Mouse (Mus musculus) CH12.LX (cell line): Measurements from ENCODE around the gene Ppp1r18. TPM values are rescaled to one million over a fixed set of nuclear protein-coding genes. Genes with fewer than 3 reads are reported as not detected.
A peak's percentile ranks its signal among the peaks of the same experiment; 100 is the strongest.

Experiments
- DNase-seq: peaks from one replicate; pipeline ENCODE4 v3.0.0-alpha.2; 2013; ENCODE audit errors: extremely low read depth
- H3K27ac ChIP-seq: 2 replicates; pipeline ENCODE4 v1.5.1; 2012; ENCODE audit warnings: low read depth, mild to moderate bottlenecking, control low read depth, moderate library complexity; ENCODE audit not compliant: insufficient read depth
- H3K27me3 ChIP-seq: replicated peaks from 2 replicates; pipeline ENCODE3; 2012; ENCODE audit warnings: inconsistent platforms
- H3K36me3 ChIP-seq, 2 experiments: replicated peaks in 1 of 2; 2 replicates each; pipeline versions ENCODE3 to v1.6.1; 2012; ENCODE audit warnings: inconsistent platforms in 1 of 2, low read length in 1 of 2, mild to moderate bottlenecking in 1 of 2, mixed read lengths in 1 of 2, moderate library complexity in 1 of 2; ENCODE audit not compliant: control insufficient read depth in 1 of 2, insufficient read depth in 1 of 2
- H3K4me1 ChIP-seq, 2 experiments: 2 replicates each; pipeline ENCODE4 v1.6.1; 2012; ENCODE audit warnings: inconsistent platforms in 1 of 2, moderate library complexity in 1 of 2; ENCODE audit not compliant: insufficient read depth in 2 of 2, control insufficient read depth in 1 of 2
- H3K4me2 ChIP-seq: 2 replicates; pipeline ENCODE4 v1.6.1; 2012; ENCODE audit warnings: low read depth, mild to moderate bottlenecking, control low read depth; ENCODE audit not compliant: poor library complexity, insufficient read depth, severe bottlenecking
- H3K4me3 ChIP-seq, 3 experiments: fragments of 150-350 bp in 1 of 3; sonication (generic) in 1 of 3; replicated peaks in 1 of 3; 2 replicates each; pipeline versions ENCODE3 to v1.5.1; 2011 to 2012; ENCODE audit warnings: low read depth in 2 of 3, low read length in 2 of 3, mild to moderate bottlenecking in 2 of 3, moderate library complexity in 2 of 3, control low read depth in 1 of 3, improper control_type of control experiment in 1 of 3, inconsistent platforms in 1 of 3, mixed read lengths in 1 of 3; ENCODE audit not compliant: poor library complexity in 1 of 3
- H3K79me2 ChIP-seq: replicated peaks from 2 replicates; pipeline ENCODE4 v1.6.1; 2012; ENCODE audit warnings: mild to moderate bottlenecking, moderate library complexity; ENCODE audit not compliant: control insufficient read depth, poor library complexity, insufficient read depth, severe bottlenecking; ENCODE audit errors: extremely low read depth
- H3K9ac ChIP-seq: 2 replicates; pipeline ENCODE4 v1.6.1; 2012; ENCODE audit warnings: low read depth, mild to moderate bottlenecking, control low read depth, moderate library complexity; ENCODE audit not compliant: insufficient read depth
- H3K9me3 ChIP-seq: replicated peaks from 2 replicates; pipeline ENCODE3; 2012; ENCODE audit warnings: low read length, inconsistent platforms, mixed read lengths
- CHD1 ChIP-seq: IDR thresholded peaks from 2 replicates; pipeline ENCODE4 v1.6.1; 2012; ENCODE audit warnings: low read depth, low read length, improper control_type of control experiment, inconsistent platforms
- CHD2 ChIP-seq: IDR thresholded peaks from 2 replicates; pipeline ENCODE4 v1.6.1; 2011; ENCODE audit warnings: low read length, improper control_type of control experiment
- CTCF ChIP-seq, 2 experiments: IDR thresholded peaks in 1 of 2; conservative IDR thresholded peaks in 1 of 2; 2 replicates each; pipeline ENCODE4 v1.5.1; 2011 to 2012; ENCODE audit warnings: low read depth in 2 of 2, low read length in 2 of 2, improper control_type of control experiment in 1 of 2, inconsistent platforms in 1 of 2, mild to moderate bottlenecking in 1 of 2, moderate library complexity in 1 of 2
- E2F4 ChIP-seq: IDR thresholded peaks from 2 replicates; pipeline ENCODE4 v1.6.1; 2011; ENCODE audit warnings: low read depth, low read length, improper control_type of control experiment; ENCODE audit not compliant: insufficient replicate concordance
- EP300 ChIP-seq: IDR thresholded peaks from 2 replicates; pipeline ENCODE4 v1.6.1; 2011; ENCODE audit warnings: low read length, improper control_type of control experiment
- ETS1 ChIP-seq: conservative IDR thresholded peaks from 2 replicates; pipeline ENCODE4 v1.6.1; 2012; ENCODE audit warnings: low read depth, mild to moderate bottlenecking, inconsistent platforms, low read length, improper control_type of control experiment, moderate library complexity
- HCFC1 ChIP-seq: IDR thresholded peaks from 2 replicates; pipeline ENCODE4 v1.6.1; 2012; ENCODE audit warnings: low read depth, mild to moderate bottlenecking, inconsistent platforms, low read length, improper control_type of control experiment
- IRF4 ChIP-seq: IDR thresholded peaks from 2 replicates; pipeline ENCODE4 v1.6.1; 2014; ENCODE audit warnings: low read depth, mild to moderate bottlenecking, inconsistent platforms, low read length, improper control_type of control experiment
- MAFK ChIP-seq: IDR thresholded peaks from 2 replicates; pipeline ENCODE4 v1.6.1; 2011; ENCODE audit warnings: low read length, improper control_type of control experiment; ENCODE audit not compliant: insufficient replicate concordance
- MAZ ChIP-seq: IDR thresholded peaks from 2 replicates; pipeline ENCODE4 v1.6.1; 2012; ENCODE audit warnings: low read depth, mild to moderate bottlenecking, inconsistent platforms, low read length, improper control_type of control experiment, moderate library complexity
- MEF2A ChIP-seq: IDR thresholded peaks from 2 replicates; pipeline ENCODE4 v1.6.1; 2014; ENCODE audit warnings: low read depth, mild to moderate bottlenecking, inconsistent platforms, low read length, improper control_type of control experiment, borderline replicate concordance
- MXI1 ChIP-seq: IDR thresholded peaks from 2 replicates; pipeline ENCODE4 v1.6.1; 2011; ENCODE audit warnings: mild to moderate bottlenecking, low read depth, low read length, improper control_type of control experiment
- MYC ChIP-seq: IDR thresholded peaks from 2 replicates; pipeline ENCODE4 v1.6.1; 2011; ENCODE audit warnings: low read depth, mild to moderate bottlenecking, improper control_type of control experiment, low read length
- NELFE ChIP-seq: IDR thresholded peaks from 2 replicates; pipeline ENCODE4 v1.6.1; 2011; ENCODE audit warnings: low read depth, low read length, improper control_type of control experiment
- NRF1 ChIP-seq: IDR thresholded peaks from 2 replicates; pipeline ENCODE4 v1.6.1; 2014; ENCODE audit warnings: low read depth, mild to moderate bottlenecking, inconsistent platforms, low read length, improper control_type of control experiment, moderate library complexity
- POLR2AphosphoS2 ChIP-seq: IDR thresholded peaks from 2 replicates; pipeline ENCODE4 v1.6.1; 2011; ENCODE audit warnings: low read depth, low read length, improper control_type of control experiment
- RAD21 ChIP-seq: IDR thresholded peaks from 2 replicates; pipeline ENCODE4 v1.6.1; 2011; ENCODE audit warnings: low read depth, mild to moderate bottlenecking, low read length, improper control_type of control experiment, moderate library complexity
- RCOR1 ChIP-seq: conservative IDR thresholded peaks from 2 replicates; pipeline ENCODE4 v1.6.1; 2012; ENCODE audit warnings: low read depth, mild to moderate bottlenecking, inconsistent platforms, low read length, improper control_type of control experiment
- SMC3 ChIP-seq: IDR thresholded peaks from 2 replicates; pipeline ENCODE4 v1.6.1; 2011; ENCODE audit warnings: low read depth, low read length, improper control_type of control experiment
- TCF12 ChIP-seq: IDR thresholded peaks from 2 replicates; pipeline ENCODE4 v1.6.1; 2014; ENCODE audit warnings: low read depth, mild to moderate bottlenecking, inconsistent platforms, low read length, improper control_type of control experiment
- ZMIZ1 ChIP-seq: IDR thresholded peaks from 2 replicates; pipeline ENCODE4 v1.6.1; 2012; ENCODE audit warnings: low read depth, mild to moderate bottlenecking, inconsistent platforms, low read length, improper control_type of control experiment
- dilution Hi-C: fragments of 300-500 bp; cut with MboI; formaldehyde crosslinking; loops from 2 replicates; pipeline ENCODE4 v1.14.3; 2020; ENCODE audit warnings: low sequenced_read_pairs; ENCODE audit not compliant: extremely low pct_unique_long_range_greater_than_20kb, extremely low pct_ligation_motif_present
- in situ Hi-C: fragments of 300-500 bp; cut with MboI; formaldehyde crosslinking; loops from 3 replicates; pipeline ENCODE4 v1.14.3; 2019; ENCODE audit warnings: low sequenced_read_pairs, low pct_ligation_motif_present, low pct_unique_long_range_greater_than_20kb, mixed read lengths
- polyA plus RNA-seq: library from polyadenylated mRNA; unstranded; fragments of >175 nt; gene quantifications from 2 replicates; pipeline ENCODE4 v1.2.1, GENCODE M21; 2012; ENCODE audit warnings: low read depth; ENCODE audit not compliant: insufficient read length
- total RNA-seq, 2 experiments: library from RNA; depleted of rRNA; stranded (reverse); fragments of 300-350 nt in 1 of 2; fragments of >200 nt in 1 of 2; gene quantifications; 2 replicates each; pipeline ENCODE4 v1.2.3; 2012 to 2014

Gene Ppp1r18
- total and polyA plus RNA-seq, 3 experiments = 8.5 to 50.1 (median 21.4) TPM

GRCm38 (mm10) chr17:35838122-35838544 is 27.3 kb upstream of the Ppp1r18 start, which contains the start of gene Tubb5 (continued):
- TF ChIP-seq MXI1 = peak; percentile 89
- peak; percentile 96 for TF ChIP-seq HCFC1
- no peak for TF ChIP-seq SMC3
- TF ChIP-seq ETS1 = no peak
- TF ChIP-seq MAZ = no peak; the same call in 1 of the 2 replicates
- no peak for TF ChIP-seq RCOR1
- TF ChIP-seq POLR2AphosphoS2 = peak; percentile 89
- 0 out of 2 replicates have a peak, but pooled peaks have one; percentile 10 for TF ChIP-seq E2F4
- TF ChIP-seq EP300 = no peak
- no peak for TF ChIP-seq MEF2A
- TF ChIP-seq CHD1 = no peak
- TF ChIP-seq CHD2 = no peak
- TF ChIP-seq NELFE = peak; percentile 98
- TF ChIP-seq NRF1 = peak; percentile 70
- peak; percentile 95 for TF ChIP-seq ZMIZ1
- no peak; the same call in 1 of the 2 replicates for TF ChIP-seq MYC

- peak overlapping the region; percentile 41 to 83 (median 63) for H3K4me3 ChIP-seq
- H3K9me3 ChIP-seq = no peaks in the 10 kb centered on the region
- dilution Hi-C loops = no loop called here
- TF ChIP-seq RAD21 (no peak), RCOR1 (no peak), MAZ (0 out of 2 replicates have a peak, but pooled peaks have one; percentile 48), MAFK (peak; percentile 96), TCF12 (no peak), CTCF (conservative IDR thresholded peaks at IDR 0.05 in 1 of 2, IDR thresholded peaks at IDR 0.05 in 1 of 2; ENCODE audit: low read depth in 2 of 2, low read length in 2 of 2) (no peak), IRF4 (no peak), MXI1 (peak; percentile 67; the same call in 1 of the 2 replicates), NELFE (no peak; the same call in 1 of the 2 replicates), ETS1 (peak; percentile 44; the same call in 1 of the 2 replicates), ZMIZ1 (peak; percentile 56; the same call in 1 of the 2 replicates)
- peak overlapping the region; percentile 83 for H3K9ac ChIP-seq
- peaks cover 31 to 34% of the 10 kb centered on the region in 2 experiments for H3K36me3 ChIP-seq
- no peaks in the 10 kb centered on the region for H3K27me3 ChIP-seq
- in situ Hi-C loops = loop anchor here (5.0 kb wide), 1 partner anchor 34 kb away; no protein-coding TSS in a partner anchor
- DNase-seq = peak; percentile 51
- peak overlapping the region; percentile 79 for H3K27ac ChIP-seq
- H3K4me2 ChIP-seq = peak overlapping the region; percentile 95
- H3K4me1 ChIP-seq = peaks cover 11 to 46% of the 10 kb centered on the region in 2 experiments
- peaks cover 38% of the 10 kb centered on the region for H3K79me2 ChIP-seq
These were observed 26.8 kb upstream of the Ppp1r18 start for GRCm38 (mm10) chr17:35838570-35838969.
